Mouse (Mus musculus): ENCODE results near the gene Fbxl7. TPM values are rescaled to one million over a fixed set of nuclear protein-coding genes. Genes with fewer than 3 reads are reported as not detected.

Fbxl7 gene
- polyA plus RNA-seq, 1 experiment: 4.2 TPM

GRCm38 (mm10) chr15:26893136-26893535 lies 2.2 kb downstream of the Fbxl7 start:
- peak; percentile 55 for TF ChIP-seq USF1 (IDR thresholded peaks at IDR 0.05; ENCODE audit: low read depth)
- TF ChIP-seq MYOD1 (IDR thresholded peaks at IDR 0.05; ENCODE audit: control insufficient read depth, insufficient read length, low read depth): no peak
- Histone ChIP-seq H3K79me2 (ENCODE audit: control insufficient read depth, insufficient read depth) (peaks cover 4% of the 10 kb centered on the region), H3K4me3 (ENCODE audit: insufficient read depth, poor library complexity, severe bottlenecking) (no peak overlapping the region), H3K79me3 (ENCODE audit: low read depth) (no peaks in the 10 kb centered on the region), H3K36me3 (ENCODE audit: control insufficient read depth, insufficient read depth) (no peaks in the 10 kb centered on the region), H3K27me3 (ENCODE audit: control insufficient read depth, insufficient read depth, insufficient read length) (no peaks in the 10 kb centered on the region), H3ac (ENCODE audit: control insufficient read depth, insufficient read length, low read depth) (no peak overlapping the region)

- TF ChIP-seq MAX (IDR thresholded peaks at IDR 0.05): no peak
- TF ChIP-seq USF1 (IDR thresholded peaks at IDR 0.05; ENCODE audit: low read depth): no peak
- TF ChIP-seq FOSL1 (IDR thresholded peaks at IDR 0.05; ENCODE audit: insufficient read depth, low read length, poor library complexity, severe bottlenecking): no peak
- TF ChIP-seq MYOG (IDR thresholded peaks at IDR 0.05; ENCODE audit: control insufficient read depth, extremely low read depth, insufficient read length): no peak
- no peak for TF ChIP-seq CTCF (IDR thresholded peaks at IDR 0.05; ENCODE audit: control insufficient read depth, insufficient read depth, insufficient read length)
- TF ChIP-seq CEBPB (IDR thresholded peaks at IDR 0.05; ENCODE audit: low read depth): no peak
- no peak for TF ChIP-seq MYOD1 (IDR thresholded peaks at IDR 0.05; ENCODE audit: control insufficient read depth, insufficient read length, low read depth)
- peaks cover 4% of the 10 kb centered on the region for H3K79me2 ChIP-seq (ENCODE audit: control insufficient read depth, insufficient read depth)
- H3ac ChIP-seq (ENCODE audit: control insufficient read depth, insufficient read length, low read depth): no peak overlapping the region
- no peaks in the 10 kb centered on the region for H3K27me3 ChIP-seq (ENCODE audit: control insufficient read depth, insufficient read depth, insufficient read length)
- H3K79me3 ChIP-seq (ENCODE audit: low read depth): no peaks in the 10 kb centered on the region
- no peaks in the 10 kb centered on the region for H3K36me3 ChIP-seq (ENCODE audit: control insufficient read depth, insufficient read depth)
- H3K4me3 ChIP-seq (ENCODE audit: insufficient read depth, poor library complexity, severe bottlenecking): no peak overlapping the region
These were observed 5.4 kb downstream of the Fbxl7 start for GRCm38 (mm10) chr15:26889971-26890370.

GRCm38 (mm10) chr15:26888170-26888569 lies 7.2 kb downstream of the Fbxl7 start:
- H3K4me3 ChIP-seq (ENCODE audit: insufficient read depth, poor library complexity, severe bottlenecking): no peak overlapping the region
- no peak for TF ChIP-seq CTCF (IDR thresholded peaks at IDR 0.05; ENCODE audit: control insufficient read depth, insufficient read depth, insufficient read length)
- TF ChIP-seq MYOD1 (IDR thresholded peaks at IDR 0.05; ENCODE audit: control insufficient read depth, insufficient read length, low read depth): no peak
- TF ChIP-seq USF1 (IDR thresholded peaks at IDR 0.05; ENCODE audit: low read depth): no peak
- no peak for TF ChIP-seq FOSL1 (IDR thresholded peaks at IDR 0.05; ENCODE audit: insufficient read depth, low read length, poor library complexity, severe bottlenecking)
- TF ChIP-seq CEBPB (IDR thresholded peaks at IDR 0.05; ENCODE audit: low read depth): peak; percentile 60
- no peaks in the 10 kb centered on the region for H3K79me2 ChIP-seq (ENCODE audit: control insufficient read depth, insufficient read depth)
- no peaks in the 10 kb centered on the region for H3K27me3 ChIP-seq (ENCODE audit: control insufficient read depth, insufficient read depth, insufficient read length)
- H3K79me3 ChIP-seq (ENCODE audit: low read depth): no peaks in the 10 kb centered on the region
- H3ac ChIP-seq (ENCODE audit: control insufficient read depth, insufficient read length, low read depth): no peak overlapping the region
- no peaks in the 10 kb centered on the region for H3K36me3 ChIP-seq (ENCODE audit: control insufficient read depth, insufficient read depth)

- H3K79me3 ChIP-seq (ENCODE audit: low read depth): no peaks in the 10 kb centered on the region
- no peak overlapping the region for H3K4me3 ChIP-seq (ENCODE audit: insufficient read depth, poor library complexity, severe bottlenecking)
- no peak overlapping the region for H3ac ChIP-seq (ENCODE audit: control insufficient read depth, insufficient read length, low read depth)
- no peaks in the 10 kb centered on the region for H3K36me3 ChIP-seq (ENCODE audit: control insufficient read depth, insufficient read depth)
- H3K79me2 ChIP-seq (ENCODE audit: control insufficient read depth, insufficient read depth): no peaks in the 10 kb centered on the region
- H3K27me3 ChIP-seq (ENCODE audit: control insufficient read depth, insufficient read depth, insufficient read length): no peaks in the 10 kb centered on the region
- TF ChIP-seq MAX (IDR thresholded peaks at IDR 0.05) (no peak), FOSL1 (IDR thresholded peaks at IDR 0.05; ENCODE audit: insufficient read depth, low read length, poor library complexity, severe bottlenecking) (no peak)
These were observed 9.4 kb downstream of the Fbxl7 start for GRCm38 (mm10) chr15:26885979-26886378.

- Histone ChIP-seq H3K79me3 (ENCODE audit: low read depth) (no peaks in the 10 kb centered on the region), H3K36me3 (ENCODE audit: control insufficient read depth, insufficient read depth) (no peaks in the 10 kb centered on the region), H3K79me2 (ENCODE audit: control insufficient read depth, insufficient read depth) (no peaks in the 10 kb centered on the region), H3K4me3 (ENCODE audit: insufficient read depth, poor library complexity, severe bottlenecking) (no peak overlapping the region), H3ac (ENCODE audit: control insufficient read depth, insufficient read length, low read depth) (no peak overlapping the region), H3K27me3 (ENCODE audit: control insufficient read depth, insufficient read depth, insufficient read length) (no peaks in the 10 kb centered on the region)
- TF ChIP-seq MAX (IDR thresholded peaks at IDR 0.05) (no peak), CEBPB (IDR thresholded peaks at IDR 0.05; ENCODE audit: low read depth) (no peak), USF1 (IDR thresholded peaks at IDR 0.05; ENCODE audit: low read depth) (no peak), MYOD1 (IDR thresholded peaks at IDR 0.05; ENCODE audit: control insufficient read depth, insufficient read length, low read depth) (no peak), CTCF (IDR thresholded peaks at IDR 0.05; ENCODE audit: control insufficient read depth, insufficient read depth, insufficient read length) (no peak), FOSL1 (IDR thresholded peaks at IDR 0.05; ENCODE audit: insufficient read depth, low read length, poor library complexity, severe bottlenecking) (no peak), MYOG (IDR thresholded peaks at IDR 0.05; ENCODE audit: control insufficient read depth, extremely low read depth, insufficient read length) (no peak)
These were observed 15.0 kb downstream of the Fbxl7 start for GRCm38 (mm10) chr15:26880212-26880956.

GRCm38 (mm10) chr15:26875687-26876086 lies 19.7 kb downstream of the Fbxl7 start:
- H3K79me3 ChIP-seq (ENCODE audit: low read depth): peaks cover 2% of the 10 kb centered on the region
- no peak overlapping the region for H3ac ChIP-seq (ENCODE audit: control insufficient read depth, insufficient read length, low read depth)
- H3K79me2 ChIP-seq (ENCODE audit: control insufficient read depth, insufficient read depth): no peaks in the 10 kb centered on the region
- TF ChIP-seq USF1 (IDR thresholded peaks at IDR 0.05; ENCODE audit: low read depth) (no peak), MYOD1 (IDR thresholded peaks at IDR 0.05; ENCODE audit: control insufficient read depth, insufficient read length, low read depth) (no peak), MAX (IDR thresholded peaks at IDR 0.05) (no peak), FOSL1 (IDR thresholded peaks at IDR 0.05; ENCODE audit: insufficient read depth, low read length, poor library complexity, severe bottlenecking) (no peak), CTCF (IDR thresholded peaks at IDR 0.05; ENCODE audit: control insufficient read depth, insufficient read depth, insufficient read length) (no peak), MYOG (IDR thresholded peaks at IDR 0.05; ENCODE audit: control insufficient read depth, extremely low read depth, insufficient read length) (no peak), CEBPB (IDR thresholded peaks at IDR 0.05; ENCODE audit: low read depth) (no peak)
- H3K27me3 ChIP-seq (ENCODE audit: control insufficient read depth, insufficient read depth, insufficient read length): no peaks in the 10 kb centered on the region
- H3K36me3 ChIP-seq (ENCODE audit: control insufficient read depth, insufficient read depth): no peaks in the 10 kb centered on the region
- no peak overlapping the region for H3K4me3 ChIP-seq (ENCODE audit: insufficient read depth, poor library complexity, severe bottlenecking)
